Mouse (Mus musculus) heart, embryonic 11.5 days (tissue): ENCODE data around the gene Klhl9. TPM values are rescaled to one million over a fixed set of nuclear protein-coding genes. Genes with fewer than 3 reads are reported as not detected.

ENCODE experiments used
- ATAC-seq: fragments of 200-750 bp; cut with Nextera tagmentation; replicated peaks from 2 replicates; pipeline ENCODE4 v1.8.0; 2017; ENCODE audit warnings: moderate library complexity; ENCODE audit not compliant: insufficient number of reproducible peaks, low FRiP score, low TSS enrichment
- H3K27ac ChIP-seq: fragments of 300-500 bp; sonication (generic); 2 replicates; pipeline ENCODE4 v1.5.1; 2014; ENCODE audit warnings: mild to moderate bottlenecking, low read depth, low read length
- H3K27me3 ChIP-seq: fragments of 300-500 bp; sonication (generic); 2 replicates; pipeline ENCODE4 v1.6.1; 2014; ENCODE audit warnings: mild to moderate bottlenecking, low read length, mixed read lengths; ENCODE audit not compliant: control insufficient read depth, insufficient read depth
- H3K36me3 ChIP-seq: fragments of 300-500 bp; sonication (generic); 2 replicates; pipeline ENCODE4 v1.6.1; 2014; ENCODE audit warnings: mild to moderate bottlenecking, low read length, moderate library complexity, mixed read lengths; ENCODE audit not compliant: control insufficient read depth, insufficient read depth
- H3K4me1 ChIP-seq: fragments of 300-500 bp; sonication (generic); 2 replicates; pipeline ENCODE4 v1.6.1; 2014; ENCODE audit warnings: low read length; ENCODE audit not compliant: control insufficient read depth, insufficient read depth
- H3K4me2 ChIP-seq: fragments of 300-500 bp; sonication (generic); 2 replicates; pipeline ENCODE4 v1.6.1; 2014; ENCODE audit warnings: mild to moderate bottlenecking, moderate library complexity
- H3K4me3 ChIP-seq: fragments of 300-500 bp; sonication (generic); 2 replicates; pipeline ENCODE4 v1.5.1; 2014; ENCODE audit warnings: low read depth, low read length
- H3K9ac ChIP-seq: fragments of 300-500 bp; sonication (generic); 2 replicates; pipeline ENCODE4 v1.6.1; 2014; ENCODE audit warnings: mild to moderate bottlenecking, low read depth, low read length, moderate library complexity
- H3K9me3 ChIP-seq: fragments of 300-500 bp; sonication (generic); replicated peaks from 2 replicates; pipeline ENCODE4 v1.6.1; 2016; ENCODE audit warnings: low read length; ENCODE audit not compliant: control insufficient read depth
- WGBS: fragments of 180-500 bp; shearing (Covaris S2); extraction: QIAGEN DNeasy Blood & Tissue Kit; methylation state at CpG from one replicate; pipeline ENCODE4 v1.1.7; 2014; ENCODE audit not compliant: insufficient replicate concordance; 5-methylcytosine and 5-hydroxymethylcytosine counted together
- polyA plus RNA-seq: library from polyadenylated mRNA; unstranded; fragments of >200 nt; fragmentation: Nextera tagmentation; extraction: Ambion mirVana; gene quantifications from 2 replicates; pipeline ENCODE4 v1.2.1, GENCODE M21; 2014

Klhl9 gene
- polyA plus RNA-seq, 1 experiment from 2014 or later, result 99.9 TPM

DNA sequence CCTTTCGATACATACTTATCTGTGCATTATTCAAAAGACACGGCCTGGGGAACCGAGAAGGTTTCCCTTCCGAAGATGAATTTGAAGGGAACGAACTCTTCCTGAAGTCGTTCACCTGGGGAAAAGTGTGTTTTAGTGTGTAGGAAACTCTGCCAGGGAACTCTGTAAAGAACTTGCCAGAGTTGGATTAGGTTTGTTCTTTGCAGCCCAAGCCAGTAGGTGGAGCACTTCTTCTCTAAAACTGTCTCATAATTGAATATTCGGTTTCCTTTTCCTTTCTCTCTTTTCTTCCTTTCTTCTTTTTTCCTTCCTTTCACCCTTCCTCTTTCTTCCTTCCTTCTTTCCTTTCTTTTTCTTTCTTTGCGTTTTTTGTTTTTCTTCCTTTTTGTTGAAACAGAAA is 41.9 kb downstream of the Klhl9 start:
- Histone ChIP-seq H3K9ac (no peak overlapping the region), H3K27me3 (no peaks in the 10 kb centered on the region), H3K9me3 (no peaks in the 10 kb centered on the region), H3K27ac (no peak overlapping the region), H3K4me2 (no peak overlapping the region), H3K4me1 (no peaks in the 10 kb centered on the region), H3K4me3 (no peak overlapping the region), H3K36me3 (no peaks in the 10 kb centered on the region)
- 42% methylated on average over 8 of the region's 8 CpGs for WGBS
- ATAC-seq, result no peak

- Histone ChIP-seq H3K4me1 (no peaks in the 10 kb centered on the region), H3K36me3 (no peaks in the 10 kb centered on the region), H3K9me3 (no peaks in the 10 kb centered on the region), H3K27ac (no peak within 1 kb of the TSS), H3K9ac (no peak within 1 kb of the TSS), H3K4me2 (no peak within 1 kb of the TSS), H3K4me3 (no peak within 1 kb of the TSS), H3K27me3 (no peaks in the 10 kb centered on the region)
- 68% methylated on average over 1 of the region's 1 CpGs for WGBS
- no peak for ATAC-seq
Measured at GRCm38 (mm10) chr4:88676824-88677223, 45.4 kb downstream of the Klhl9 start, which contains the start of gene Ifna16. TSS of gene Ifna16 (minus strand) at chr4:88676924.

Other genes with a start within 250 kb of the Klhl9 start
- gene Ifnb1, start 199.7 kb downstream of the Klhl9 start, polyA plus RNA-seq, result not detected in 2 replicates
- gene Ifna15, start 164.2 kb downstream of the Klhl9 start, polyA plus RNA-seq, result not detected in 2 replicates
- gene Ifna14, start 150.7 kb downstream of the Klhl9 start, polyA plus RNA-seq, result not detected in 2 replicates
- gene Ifna9, start 130.1 kb downstream of the Klhl9 start, polyA plus RNA-seq, result not detected in 2 replicates
- not detected in 2 replicates for gene Ifna12, start 119.1 kb downstream of the Klhl9 start, polyA plus RNA-seq
- not detected in 2 replicates for gene C87499, start 88.1 kb downstream of the Klhl9 start, polyA plus RNA-seq
- gene Ifna13, start 78.0 kb downstream of the Klhl9 start, polyA plus RNA-seq, result not detected in 2 replicates
- not detected in 2 replicates for gene Ifna16, start 45.5 kb downstream of the Klhl9 start, polyA plus RNA-seq
- gene Ifna2, start 38.6 kb downstream of the Klhl9 start, polyA plus RNA-seq, result not detected in 2 replicates
- gene Ifnab, start 31.1 kb downstream of the Klhl9 start, polyA plus RNA-seq, result not detected in 2 replicates
- gene Gm26566, start 660 bp downstream of the Klhl9 start, polyA plus RNA-seq, result 0.63 and 0.87 TPM in 2 replicates
- gene Gm13271, start 32.4 kb upstream of the Klhl9 start, polyA plus RNA-seq, result not detected in 2 replicates
- gene Gm13283, start 37.7 kb upstream of the Klhl9 start, polyA plus RNA-seq, result 0.39 and 0.56 TPM in 2 replicates
- gene Gm13290, start 51.4 kb upstream of the Klhl9 start, polyA plus RNA-seq, result 0.61 TPM in 1 of 2 replicates, not detected in the other
- gene Gm13289, start 54.5 kb upstream of the Klhl9 start, polyA plus RNA-seq, result not detected in 2 replicates
- gene Gm13272, start 57.4 kb upstream of the Klhl9 start, polyA plus RNA-seq, result not detected in 2 replicates
- not detected in 2 replicates for gene Ifnz, start 59.7 kb upstream of the Klhl9 start, polyA plus RNA-seq
- gene Gm13276, start 63.2 kb upstream of the Klhl9 start, polyA plus RNA-seq, result not detected in 2 replicates
- gene Gm13277, start 66.2 kb upstream of the Klhl9 start, polyA plus RNA-seq, result not detected in 2 replicates
- gene Gm13278, start 69.1 kb upstream of the Klhl9 start, polyA plus RNA-seq, result not detected in 2 replicates
- gene Gm13275, start 72.0 kb upstream of the Klhl9 start, polyA plus RNA-seq, result 0.47 TPM in 1 of 2 replicates, not detected in the other
- not detected in 2 replicates for gene Gm13279, start 74.9 kb upstream of the Klhl9 start, polyA plus RNA-seq
- 0.27 and 0.76 TPM in 2 replicates for gene Gm13285, start 77.2 kb upstream of the Klhl9 start, polyA plus RNA-seq
- gene Gm13287, start 80.8 kb upstream of the Klhl9 start, polyA plus RNA-seq, result not detected in 2 replicates
- gene Gm13288, start 83.1 kb upstream of the Klhl9 start, polyA plus RNA-seq, result not detected in 2 replicates
- not detected in 2 replicates for gene Ifna7, start 93.8 kb upstream of the Klhl9 start, polyA plus RNA-seq
- not detected in 2 replicates for gene Ifna11, start 97.5 kb upstream of the Klhl9 start, polyA plus RNA-seq
- gene Ifna6, start 105.0 kb upstream of the Klhl9 start, polyA plus RNA-seq, result not detected in 2 replicates
- gene Ifna5, start 113.1 kb upstream of the Klhl9 start, polyA plus RNA-seq, result not detected in 2 replicates
- not detected in 2 replicates for gene Ifna4, start 119.4 kb upstream of the Klhl9 start, polyA plus RNA-seq
- gene Ifna1, start 127.6 kb upstream of the Klhl9 start, polyA plus RNA-seq, result not detected in 2 replicates
- not detected in 2 replicates for gene Ifne, start 157.7 kb upstream of the Klhl9 start, polyA plus RNA-seq